Mouse (Mus musculus) right cerebral cortex, postnatal 14 days (tissue): ENCODE measurements at regions not wholly inside any gene's neighbourhood (a gene's known extent, or its start where the extent isn't known, plus 50 kb on each side); places are given as distances from the start of the nearest gene placed in this dataset.
"Not testable (repeated sequence)": the region's sequence is repeated elsewhere in the genome, so short reads cannot be mapped to it uniquely, and the experiment has no call there.

Experiments used
- DNase-seq: peaks from one replicate; pipeline ENCODE4 v3.0.0; 2022

DNA sequence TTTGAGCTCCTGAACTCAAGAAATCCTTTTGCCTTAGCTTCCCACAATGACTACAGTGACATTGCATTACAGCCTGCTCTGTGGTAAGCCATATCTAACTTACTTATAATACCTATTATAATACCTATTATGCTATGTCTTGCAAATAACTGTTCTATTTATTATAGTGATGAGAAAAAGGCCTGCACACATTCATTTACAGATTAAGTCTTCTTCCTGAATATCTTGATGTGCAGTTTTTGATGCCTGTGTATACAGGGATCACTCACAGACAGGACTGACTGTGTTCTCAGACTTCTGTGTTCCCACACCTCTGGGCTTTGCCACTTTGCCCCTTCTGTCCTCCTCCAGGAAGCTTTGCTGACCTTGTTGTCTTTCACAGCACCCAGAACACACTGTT is 102.8 kb upstream of the Dlg1 start:
- no peak for DNase-seq

DNA sequence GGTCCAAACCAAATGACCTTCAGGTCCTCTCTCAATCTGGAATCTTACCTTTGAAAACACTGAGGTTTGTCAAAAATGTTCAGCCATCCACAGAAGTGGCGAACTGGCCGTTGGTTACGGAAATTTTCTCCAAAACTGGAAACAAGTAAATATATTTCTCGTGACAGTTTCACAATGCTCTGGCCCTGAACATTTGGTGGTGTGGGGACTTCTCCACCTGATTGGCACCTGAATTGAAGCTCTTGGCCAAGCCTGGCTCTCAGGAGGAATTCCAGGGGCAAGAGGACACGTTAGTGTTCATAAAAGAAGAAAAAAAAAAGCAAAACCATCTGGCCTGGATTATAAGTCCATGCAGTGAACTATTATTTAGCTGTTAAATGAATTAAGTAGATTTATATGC is 98.3 kb upstream of the Dlg1 start:
- no peak for DNase-seq

DNA sequence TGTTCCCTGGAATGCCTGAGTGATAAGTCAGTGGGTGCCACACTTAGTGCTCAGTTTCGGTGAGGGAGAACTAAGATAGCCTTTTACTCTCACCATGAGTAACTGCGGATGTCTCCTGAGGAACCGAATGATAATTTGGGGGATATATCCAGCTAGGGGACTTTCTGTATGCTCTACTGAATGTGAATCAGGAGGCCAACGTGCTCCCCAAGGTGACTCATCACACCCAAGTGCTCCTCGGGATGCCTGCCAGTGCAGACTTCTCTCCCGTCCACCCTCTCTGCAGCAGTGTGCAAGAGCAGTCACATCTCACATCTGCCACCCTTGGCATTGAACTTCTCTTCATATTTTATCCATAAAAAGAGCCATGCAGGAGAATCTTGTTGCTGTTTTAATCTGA is 94.9 kb upstream of the Dlg1 start:
- no peak for DNase-seq

DNA sequence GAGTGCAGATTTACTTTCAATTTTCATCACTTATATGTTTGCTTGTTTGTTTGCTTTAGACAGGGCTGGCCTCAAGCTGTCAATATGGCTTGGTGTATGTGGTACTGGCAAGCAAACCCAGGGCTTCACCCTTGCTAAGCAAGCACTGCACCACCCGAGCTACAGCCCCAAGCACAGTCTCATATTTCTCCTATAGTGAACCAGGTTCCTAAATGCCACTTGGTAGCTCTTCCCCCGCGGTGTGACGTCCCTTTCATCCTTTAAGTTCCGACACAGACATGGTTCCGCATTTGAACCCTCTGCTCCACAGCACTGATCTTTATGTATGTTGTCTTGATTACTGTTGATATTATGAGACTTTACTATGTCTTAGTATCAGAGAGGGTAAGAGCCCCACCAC is 93.4 kb upstream of the Dlg1 start:
- no peak for DNase-seq

DNA sequence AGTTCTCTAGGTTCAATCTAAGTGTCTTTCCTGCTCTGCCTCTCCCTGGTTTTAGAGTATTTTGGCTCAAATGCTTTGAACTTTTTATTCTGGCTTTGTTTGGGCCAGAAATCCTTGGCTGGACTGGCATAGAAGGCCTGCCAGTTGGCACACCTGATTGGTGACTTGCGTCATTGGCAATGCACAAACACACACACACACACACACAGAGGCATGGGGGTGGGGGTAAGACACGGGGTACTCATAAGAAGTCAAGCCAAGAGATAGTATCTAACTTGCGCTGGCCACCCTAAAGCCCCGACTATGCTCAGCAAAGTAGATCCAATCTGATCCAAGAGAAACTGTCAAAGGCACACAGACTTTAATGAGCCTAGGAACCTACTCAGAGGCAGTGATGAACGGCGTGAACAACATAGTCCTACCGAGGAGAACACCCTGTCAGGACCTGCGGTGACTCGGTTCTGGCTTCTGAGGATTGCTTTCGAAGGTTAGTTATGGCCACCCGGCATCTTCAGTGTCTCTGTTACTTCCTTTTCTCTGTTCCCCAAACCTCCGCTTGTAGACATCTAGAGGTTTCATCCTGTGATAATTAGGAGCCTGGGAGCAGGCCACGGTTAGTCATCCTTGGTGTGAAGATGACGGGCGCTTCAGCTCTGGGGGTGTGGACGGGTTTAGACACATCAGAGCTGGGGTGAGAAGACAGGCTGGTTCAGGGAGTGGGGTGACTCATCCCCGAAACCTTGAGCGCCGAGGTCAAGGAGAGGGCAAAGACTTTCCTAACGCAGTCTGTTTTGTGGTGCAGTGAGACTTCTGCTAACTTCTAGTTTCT is 92.7 kb upstream of the Dlg1 start:
- no peak for DNase-seq

DNA sequence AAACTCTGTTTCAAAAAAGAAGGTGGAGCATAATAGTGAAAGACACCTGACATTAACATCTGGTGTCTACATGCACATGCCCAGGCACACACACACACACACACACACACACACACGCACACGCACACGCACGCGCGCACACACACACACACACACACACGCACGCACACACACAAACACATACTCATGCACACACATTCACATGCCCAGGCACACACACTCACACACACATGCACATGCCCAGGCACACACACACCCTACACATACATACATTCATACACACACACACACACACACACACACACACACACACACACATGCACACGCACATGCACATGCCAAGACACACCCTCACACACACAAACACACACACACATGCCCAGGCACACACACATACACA is 89.4 kb upstream of the Dlg1 start:
- not testable (repeated sequence) for DNase-seq

DNA sequence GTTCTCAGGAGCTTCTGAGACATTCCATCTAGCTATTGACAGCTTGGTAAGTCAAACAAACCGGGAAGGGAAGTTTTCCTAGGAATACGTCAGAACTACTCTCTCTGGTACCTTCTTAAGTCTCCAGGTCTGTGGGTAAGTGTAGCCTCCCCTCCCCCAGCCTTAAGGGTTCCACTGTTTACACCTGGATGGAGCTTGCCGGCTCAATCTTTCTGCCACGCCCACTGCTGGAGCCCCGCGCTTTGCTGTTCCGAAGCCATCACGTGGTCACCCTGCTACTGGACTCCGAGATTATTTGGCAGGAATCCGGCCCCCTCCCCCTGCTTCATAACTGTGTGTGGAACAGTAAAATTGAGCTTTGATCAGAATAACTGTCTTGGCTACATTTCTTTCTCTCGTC is 87.6 kb upstream of the Dlg1 start:
- not testable (repeated sequence) for DNase-seq

DNA sequence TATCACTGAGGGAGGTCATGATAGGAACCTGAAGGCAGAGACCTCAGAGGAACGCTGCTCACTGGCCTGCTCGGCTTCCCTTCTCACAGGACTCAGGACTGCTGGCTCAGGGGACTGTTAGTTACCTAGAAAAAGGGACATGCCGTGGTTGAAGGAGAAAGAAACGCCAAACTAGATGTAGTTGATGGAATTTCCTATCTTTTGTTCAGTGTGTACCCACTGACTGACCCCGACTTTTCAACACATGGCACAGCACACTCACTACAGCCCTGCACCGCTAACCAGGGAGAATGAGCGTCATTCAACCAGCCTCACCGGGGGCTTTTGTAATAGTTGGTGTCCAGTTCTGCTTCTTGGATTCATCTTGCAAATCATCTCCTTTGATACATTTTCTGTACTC is 86.8 kb upstream of the Dlg1 start:
- DNase-seq = no peak

DNA sequence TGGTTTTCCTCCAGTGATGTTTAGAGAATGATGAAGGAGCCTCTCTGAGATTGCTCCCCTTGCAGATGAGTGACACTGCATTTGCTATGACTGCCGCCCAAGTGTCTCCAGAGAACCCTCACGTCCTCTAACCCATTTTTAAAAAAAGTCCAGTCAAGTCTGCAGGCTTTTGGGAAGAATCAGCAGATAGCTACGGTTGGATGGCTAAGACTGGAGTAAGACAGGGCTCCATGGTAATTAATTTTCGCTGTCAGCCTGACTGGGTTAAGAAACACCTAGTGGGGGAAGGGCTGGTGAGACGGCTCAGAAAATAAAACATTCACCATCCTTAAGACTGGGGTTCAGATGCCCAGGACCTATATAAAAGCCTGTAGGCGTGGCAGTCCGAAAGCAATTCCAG is 85.9 kb upstream of the Dlg1 start:
- DNase-seq = no peak

DNA sequence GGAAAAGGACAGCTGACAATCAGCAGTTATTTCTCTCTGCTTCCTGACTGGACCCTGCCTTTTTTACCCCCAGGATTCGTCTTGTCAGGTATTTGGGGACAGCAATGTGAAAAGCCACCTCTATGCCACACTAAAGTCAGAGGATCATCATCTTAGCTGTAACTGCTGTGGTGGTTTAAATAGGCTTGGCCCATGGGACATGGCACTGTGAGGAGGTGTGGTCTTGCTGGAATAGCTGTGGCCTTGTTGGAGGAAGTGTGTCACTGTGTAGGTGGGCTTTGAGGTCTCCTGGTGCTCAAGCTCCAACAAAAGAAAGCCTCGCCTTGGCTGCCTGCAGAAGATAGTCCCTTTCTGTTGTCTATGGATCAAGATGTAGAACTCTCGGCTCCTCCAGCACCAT is 83.9 kb upstream of the Dlg1 start:
- DNase-seq = no peak

DNA sequence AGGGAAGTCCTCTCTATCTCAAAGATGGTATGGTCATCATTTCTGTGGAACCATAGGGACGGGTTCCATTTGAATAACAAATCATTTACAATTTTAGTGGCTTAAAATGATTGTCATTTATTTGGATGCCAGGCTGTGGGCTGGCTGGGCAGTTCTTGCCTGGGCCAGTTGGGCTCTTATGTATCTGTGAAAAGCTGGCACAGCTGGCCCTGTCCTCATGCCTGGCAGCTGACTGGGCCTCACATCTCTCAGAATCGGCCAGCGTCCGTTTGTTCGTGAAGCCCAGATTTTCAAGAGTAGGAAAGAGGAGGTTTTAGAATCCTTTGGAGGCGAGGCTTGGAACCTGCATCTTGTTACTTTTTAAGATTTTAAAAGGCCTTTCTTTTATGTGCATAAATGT is 82.5 kb upstream of the Dlg1 start:
- no peak for DNase-seq

DNA sequence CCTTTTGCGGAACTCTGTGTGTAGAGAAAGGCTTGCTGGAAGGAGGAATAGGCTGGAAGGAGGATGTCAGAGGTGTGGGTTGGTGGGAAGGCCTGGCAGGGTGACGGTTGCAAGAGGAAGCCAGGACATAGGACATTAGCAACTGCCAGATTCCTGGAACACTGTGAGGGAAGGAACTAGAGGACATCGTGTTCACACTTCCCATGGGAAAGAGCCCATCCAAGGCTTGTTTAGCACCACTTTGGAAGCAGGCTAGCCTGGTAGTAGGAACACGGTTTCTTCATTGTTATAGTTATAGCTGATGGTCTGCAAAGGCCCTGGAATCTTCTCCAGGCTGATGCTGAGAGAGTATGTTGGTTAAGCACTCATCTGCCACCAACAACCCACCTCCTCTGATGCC is 80.4 kb upstream of the Dlg1 start:
- DNase-seq = no peak

DNA sequence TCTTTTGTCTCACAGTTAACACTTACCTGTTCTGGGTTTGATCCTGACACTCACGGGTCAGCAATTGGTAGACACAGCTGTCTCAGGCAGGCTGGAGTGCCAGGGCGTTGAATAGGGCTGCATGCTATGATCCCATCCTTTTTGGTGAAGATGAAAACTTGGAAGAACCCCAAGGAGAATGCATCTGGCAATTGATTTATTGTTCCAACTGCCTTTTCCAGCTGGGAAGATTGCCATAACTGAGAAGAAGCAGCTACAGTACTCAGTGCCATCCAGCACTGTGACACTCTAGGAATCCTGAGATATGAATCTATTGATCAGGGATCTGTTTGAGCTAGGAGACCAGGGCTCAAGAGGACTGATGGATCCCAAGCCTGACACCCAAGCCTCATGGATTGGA is 79.6 kb upstream of the Dlg1 start:
- no peak for DNase-seq

DNA sequence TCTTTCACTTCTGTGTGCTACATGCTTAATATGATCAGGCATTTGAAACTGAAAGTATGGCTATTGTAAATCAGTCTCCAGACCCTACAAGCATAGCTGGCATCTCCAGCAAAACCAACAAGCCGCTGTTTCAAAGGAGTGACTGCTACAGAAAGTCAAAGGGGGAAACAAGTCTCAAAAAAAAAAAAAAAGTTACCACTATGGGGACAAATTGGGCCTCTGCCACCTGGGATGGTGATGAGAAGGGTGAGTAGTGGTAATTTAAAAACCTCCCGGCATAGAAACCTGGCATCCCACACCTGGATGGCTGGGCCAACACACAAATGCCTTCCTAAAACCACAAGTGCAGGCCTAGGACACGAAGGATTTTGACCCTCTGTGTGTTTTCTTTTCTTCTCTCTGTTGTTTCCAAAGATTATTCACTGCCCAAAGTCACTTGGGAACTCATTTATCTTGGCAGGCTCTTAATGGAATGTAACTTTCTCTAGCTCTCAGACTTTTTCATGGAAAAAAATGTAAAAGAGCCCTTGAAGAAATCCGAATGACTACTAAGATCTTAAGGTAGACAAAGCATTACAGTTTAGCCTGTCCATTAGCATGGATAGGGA is 78.9 kb upstream of the Dlg1 start:
- DNase-seq = no peak

DNA sequence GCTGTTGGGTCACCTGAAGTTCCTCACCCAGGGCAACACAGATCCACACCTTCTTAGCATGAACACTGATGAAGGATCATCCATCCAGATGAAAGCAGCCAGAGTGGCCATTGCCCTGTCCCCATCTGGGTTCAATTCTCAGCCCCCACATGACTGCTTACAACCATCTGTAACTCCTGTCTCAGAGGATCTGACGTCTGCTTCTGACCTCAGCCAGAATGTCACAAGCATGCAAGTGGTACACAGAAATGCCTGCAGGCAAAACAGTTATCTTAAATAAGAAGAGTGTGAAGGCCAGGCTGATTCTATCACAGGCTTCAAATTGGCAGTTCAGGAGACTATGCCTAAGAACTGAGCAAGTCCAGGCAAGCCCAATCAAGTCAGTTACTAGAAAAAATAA is 76.2 kb upstream of the Dlg1 start:
- DNase-seq = no peak

DNA sequence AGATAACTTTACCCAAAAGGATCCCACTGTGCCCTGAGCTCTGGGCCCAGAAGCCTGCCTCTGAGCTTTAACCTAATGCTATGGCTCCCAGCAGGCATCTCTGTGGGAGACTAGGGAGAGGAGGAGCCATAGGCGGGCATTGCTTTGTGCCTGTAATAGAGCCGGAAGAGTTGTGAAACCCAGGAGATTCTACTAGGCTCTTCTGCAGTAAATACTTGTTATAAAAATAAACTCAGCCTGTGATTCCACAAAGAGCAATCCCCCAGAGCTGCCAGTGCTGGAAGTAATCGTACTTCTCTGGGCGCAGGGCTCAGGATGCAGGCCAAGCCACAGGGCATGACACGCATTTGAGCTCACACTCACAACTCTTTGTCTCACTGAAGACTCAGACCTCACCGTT is 73.7 kb upstream of the Dlg1 start:
- no peak for DNase-seq

DNA sequence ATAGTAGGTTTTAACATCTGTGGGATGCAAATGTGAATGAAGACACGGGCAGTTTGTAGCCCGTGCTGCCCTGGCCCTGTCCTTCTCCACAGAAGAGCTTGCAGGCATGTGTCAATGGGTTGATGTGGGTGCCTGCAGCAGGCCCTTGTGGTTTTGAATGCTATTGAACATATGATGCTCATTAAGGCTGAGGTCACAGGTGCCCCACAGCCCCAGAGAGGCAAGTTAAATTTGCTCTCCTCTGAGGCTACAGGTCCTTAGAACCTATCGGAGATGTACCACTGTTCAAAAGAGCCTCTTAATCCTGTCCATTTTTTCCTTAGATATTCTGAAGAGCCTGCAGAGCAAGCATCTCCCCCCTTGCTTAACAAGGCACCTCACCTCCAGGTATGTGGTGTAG is 71.7 kb upstream of the Dlg1 start:
- DNase-seq = no peak

DNA sequence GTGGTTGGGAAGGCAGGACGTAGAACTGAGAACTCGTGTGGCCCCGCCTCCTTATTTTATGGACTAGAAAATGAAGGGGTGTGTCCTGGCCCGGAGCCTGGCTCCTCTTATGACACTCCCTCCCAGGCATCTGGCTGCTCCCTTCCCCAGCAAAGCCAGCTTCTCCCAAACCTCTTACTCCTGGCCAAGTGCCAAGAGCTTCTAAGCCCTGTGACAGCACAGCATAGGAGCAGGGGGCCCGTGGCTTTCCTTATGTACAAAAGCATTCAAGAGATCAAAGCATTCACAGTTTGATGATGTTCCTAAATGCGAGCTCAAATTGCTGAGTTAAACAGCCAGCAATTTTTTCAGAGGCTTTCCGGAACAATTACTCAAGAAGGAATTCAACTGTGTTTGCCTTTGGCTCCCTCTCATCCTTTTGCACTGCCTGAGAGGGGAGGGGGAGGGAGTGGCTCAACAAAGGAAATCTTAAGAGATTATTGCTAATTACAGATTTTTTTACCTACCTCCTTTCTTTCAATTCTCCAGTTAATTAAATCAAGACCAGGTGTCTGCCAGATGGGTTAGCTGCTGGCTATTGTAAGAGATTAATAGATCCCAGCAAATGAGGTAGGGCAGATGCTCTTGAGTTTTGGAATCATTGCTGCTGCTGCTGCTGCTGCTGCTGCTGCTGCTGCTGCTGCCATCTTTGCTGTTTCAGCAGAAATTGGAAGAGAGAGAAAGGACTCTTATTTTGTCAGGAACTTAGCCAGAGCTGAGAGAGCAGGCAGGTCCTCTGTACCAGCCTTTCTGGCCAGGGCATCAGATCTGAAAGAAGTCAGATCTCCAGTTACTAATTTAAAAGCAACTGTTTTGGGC is 71.0 kb upstream of the Dlg1 start:
- DNase-seq = peak; percentile 65

DNA sequence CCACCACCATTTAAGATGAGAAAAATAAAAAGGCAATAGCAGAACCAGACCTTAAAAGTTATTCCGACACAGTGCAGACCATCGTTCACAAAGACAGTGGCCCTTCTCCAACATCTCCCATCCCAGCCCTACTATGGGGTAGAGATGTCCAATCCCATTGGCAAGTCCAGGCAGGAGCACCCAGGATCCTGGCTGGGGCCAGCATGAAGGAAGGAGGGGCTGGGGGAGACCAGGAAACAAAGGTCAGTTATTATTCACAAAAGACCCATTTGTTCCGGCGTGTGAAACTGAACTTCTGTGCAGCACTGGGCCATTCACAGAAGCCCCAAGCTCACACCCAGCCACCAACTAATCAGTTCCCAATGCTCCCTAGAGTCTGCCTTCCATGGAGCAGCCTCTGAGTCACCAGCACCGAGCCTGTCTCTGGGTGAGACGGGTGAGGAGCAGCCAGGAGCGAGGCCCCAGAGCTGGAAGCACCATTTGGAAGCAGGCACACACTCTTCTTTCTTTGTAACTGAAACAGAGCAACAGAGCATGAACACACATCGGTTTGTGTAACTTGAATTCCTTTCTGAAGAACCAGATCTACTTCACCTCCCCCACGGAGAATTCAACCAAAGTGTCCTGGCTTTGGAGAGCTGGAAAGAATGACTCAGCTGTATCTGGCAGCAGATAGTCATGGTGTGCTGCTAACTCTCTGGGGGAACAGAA is 70.1 kb upstream of the Dlg1 start:
- DNase-seq = no peak

DNA sequence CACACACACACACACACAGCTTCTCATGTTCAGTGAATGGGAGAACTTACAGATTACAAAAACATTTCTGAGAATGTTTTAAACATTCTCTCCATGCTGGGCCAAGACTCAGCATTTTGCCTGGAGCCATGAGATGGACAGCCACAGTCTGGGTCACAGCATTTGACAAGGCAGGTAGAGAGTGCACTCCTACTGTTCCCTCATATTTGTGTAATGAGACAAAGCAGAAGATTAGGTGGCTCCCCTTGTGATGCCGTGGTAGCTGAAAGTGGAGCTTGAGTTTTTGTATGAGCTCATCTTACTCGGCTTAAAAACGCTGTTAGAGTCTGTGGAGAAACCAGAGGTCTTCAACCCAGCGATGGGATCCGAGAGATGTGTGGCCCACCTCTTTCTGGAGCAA is 65.3 kb upstream of the Dlg1 start:
- no peak for DNase-seq

DNA sequence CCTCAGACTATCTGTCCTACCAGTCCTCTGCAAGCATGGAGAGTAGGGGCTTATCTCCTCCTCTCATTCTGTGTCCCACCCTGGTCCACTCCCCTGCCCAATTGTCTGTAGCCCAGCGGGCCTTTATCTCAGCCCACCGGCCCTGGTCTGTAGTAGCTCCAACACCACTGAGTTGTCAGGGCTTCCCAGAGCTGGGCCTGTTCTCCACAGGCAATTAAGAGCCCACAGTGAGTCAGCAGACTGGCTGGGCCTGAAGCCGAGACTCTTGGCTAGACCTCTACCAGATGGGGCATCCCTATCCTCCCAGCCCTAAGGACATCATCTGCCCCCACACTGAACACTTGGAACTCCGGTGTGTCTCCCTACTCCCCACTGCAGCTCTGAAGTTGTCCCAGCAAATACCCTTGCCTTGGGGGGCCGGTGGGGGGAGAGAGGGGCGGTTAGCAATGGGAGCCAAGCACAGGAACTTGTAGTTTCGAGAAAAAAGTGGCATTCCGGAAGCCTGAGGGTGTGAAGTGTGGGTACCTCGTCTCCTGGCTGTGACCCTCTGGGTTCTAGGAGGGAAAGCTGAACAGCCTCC is 64.7 kb upstream of the Dlg1 start:
- DNase-seq = no peak

DNA sequence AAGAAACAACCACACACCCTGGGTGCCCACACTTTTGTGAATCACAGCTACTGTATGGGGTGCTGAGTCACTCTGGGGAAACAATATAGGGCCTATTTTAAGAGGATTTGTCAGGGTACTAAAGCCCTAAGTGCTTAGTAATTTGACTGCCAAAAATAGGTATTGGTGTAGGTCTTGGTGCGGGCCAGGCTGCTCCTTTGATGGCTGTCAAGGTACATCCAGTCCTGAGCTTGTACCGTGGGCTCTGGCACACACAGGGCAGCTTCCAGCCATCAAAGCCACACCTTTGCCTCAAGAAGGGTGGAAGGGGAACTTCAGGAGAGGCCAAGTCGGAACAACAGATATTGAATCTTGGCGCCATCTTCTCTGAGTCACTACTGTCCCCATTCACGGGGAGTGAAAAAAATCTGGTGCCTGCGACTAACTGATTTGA is 64.2 kb upstream of the Dlg1 start:
- DNase-seq = no peak

DNA sequence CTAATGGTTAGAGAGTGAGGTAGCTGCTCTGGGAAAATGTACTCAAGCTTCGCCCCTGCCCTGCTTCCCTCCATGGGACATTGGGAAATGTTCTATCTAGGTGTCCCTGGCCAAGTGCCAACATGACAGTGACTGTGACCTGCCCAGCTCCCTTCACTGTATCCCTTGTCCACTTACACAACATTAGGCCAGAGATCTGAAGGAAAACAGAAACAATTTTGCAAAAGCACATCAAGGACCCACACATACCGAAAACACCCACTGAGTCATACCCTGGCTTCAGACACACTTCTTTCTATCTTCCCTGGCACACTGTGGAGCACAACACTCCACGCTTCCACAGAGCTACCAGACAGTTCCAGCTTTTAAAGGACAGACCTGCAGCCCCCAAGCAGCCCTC is 62.0 kb upstream of the Dlg1 start:
- DNase-seq = no peak
